Mouse (Mus musculus) adrenal gland (tissue): ENCODE results near the gene Sult2b1.

ENCODE experiments used
- intact Hi-C: fragments of 180-260 bp; cut with DNase I; formaldehyde crosslinking; loops from one replicate; pipeline ENCODE4 v1.15.1; 2025

Gene Sult2b1

GRCm38 (mm10) chr7:45730727-45731431, 53.6 kb downstream of the Sult2b1 start:
- intact Hi-C loops = no loop called here

- intact Hi-C loops = no loop called here
Observed at GRCm38 (mm10) chr7:45727625-45728024, 56.8 kb downstream of the Sult2b1 start.

GRCm38 (mm10) chr7:45726419-45726818, 58.0 kb downstream of the Sult2b1 start:
- intact Hi-C loops = no loop called here

DNA sequence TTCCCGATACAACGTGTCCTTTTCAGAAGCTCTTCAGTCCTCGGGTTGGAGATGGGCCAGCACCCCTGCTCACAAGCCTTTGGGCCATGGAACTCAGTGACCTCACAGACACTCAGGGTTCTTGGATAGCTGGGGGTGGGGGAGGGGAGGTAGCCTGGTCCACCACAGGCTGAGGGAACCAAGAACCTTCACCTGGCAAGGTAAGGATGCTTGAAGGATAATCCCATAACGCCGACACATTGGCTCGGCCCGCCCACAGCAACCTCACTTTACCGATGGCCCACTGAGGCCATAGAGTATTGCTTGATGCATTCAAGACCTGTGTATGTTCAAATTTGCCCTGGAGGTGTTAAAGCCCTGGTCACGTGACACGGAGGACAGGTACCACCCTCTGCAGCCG, 58.8 kb downstream of the Sult2b1 start, which contains the start of gene Spaca4:
Gene Spaca4, minus strand, starts transcription at position 101 of the 400 bp plus-strand sequence.
- intact Hi-C loops = no loop called here

DNA sequence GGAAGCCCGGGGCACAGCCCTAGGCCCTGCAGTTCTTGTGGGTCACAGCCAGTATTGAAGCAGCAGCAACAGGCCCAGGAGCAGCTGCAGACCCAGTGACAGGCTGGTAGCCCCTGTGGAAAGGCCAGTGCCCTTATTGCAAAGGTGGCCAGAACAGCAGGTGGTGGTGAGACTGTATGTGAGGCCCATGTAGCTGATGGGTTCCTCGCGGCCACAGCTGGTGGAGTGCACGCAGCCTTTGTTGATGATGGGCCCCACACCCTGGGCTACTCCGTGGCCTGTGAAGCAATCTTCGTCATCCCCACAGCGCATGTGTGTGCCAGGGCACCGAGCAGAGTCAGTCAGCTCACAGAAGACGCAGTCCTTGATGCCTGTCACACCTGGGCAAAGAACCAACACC, 59.3 kb downstream of the Sult2b1 start:
- intact Hi-C loops = no loop called here

DNA sequence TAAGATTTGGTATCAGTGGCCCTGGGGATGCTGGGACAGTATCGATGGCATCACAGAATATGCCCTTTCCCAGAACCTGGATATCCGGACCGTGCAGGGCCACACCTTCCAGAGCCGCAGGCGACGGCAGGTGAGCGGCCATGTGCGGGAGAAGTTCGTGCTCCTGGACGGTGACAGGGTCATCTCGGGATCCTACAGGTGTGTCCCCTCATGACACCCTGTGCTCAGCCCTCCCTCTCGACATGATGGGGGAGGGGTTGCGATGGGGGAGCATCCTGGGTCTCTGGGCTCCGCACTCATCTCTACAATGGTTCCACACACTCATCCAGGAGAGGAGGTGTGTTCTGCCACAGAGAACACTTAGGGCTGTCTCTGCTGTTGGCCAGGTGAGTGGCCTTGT, 60.7 kb downstream of the Sult2b1 start:
- intact Hi-C loops = no loop called here

DNA sequence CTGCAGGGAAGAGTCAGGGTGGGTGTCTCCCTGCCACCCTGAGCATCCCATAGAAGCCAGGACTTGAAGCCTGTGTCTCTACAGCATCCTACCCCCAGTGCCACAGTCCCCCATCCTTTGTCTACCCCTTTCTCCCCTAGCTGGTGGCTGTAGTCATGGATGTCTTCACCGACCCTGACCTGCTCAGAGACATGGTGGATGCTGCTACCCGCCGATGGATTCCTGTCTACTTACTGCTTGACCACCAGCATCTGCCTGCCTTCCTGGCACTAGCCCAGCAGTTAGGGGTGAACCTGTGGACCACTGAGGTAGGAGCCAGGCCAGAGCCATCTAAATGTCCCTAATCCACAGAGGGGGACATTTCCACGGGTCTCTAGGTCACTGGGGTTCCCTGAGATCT, 61.2 kb downstream of the Sult2b1 start:
- intact Hi-C loops = no loop called here

- intact Hi-C loops = no loop called here
Observed at GRCm38 (mm10) chr7:45722348-45722713, 62.1 kb downstream of the Sult2b1 start.

GRCm38 (mm10) chr7:45721642-45722347, 62.7 kb downstream of the Sult2b1 start:
- intact Hi-C loops = no loop called here

- intact Hi-C loops = no loop called here
Observed at GRCm38 (mm10) chr7:45721234-45721571, 63.3 kb downstream of the Sult2b1 start.

GRCm38 (mm10) chr7:45720413-45721233, 63.8 kb downstream of the Sult2b1 start, which contains the start of gene Fam83e:
Fam83e (plus strand) TSS chr7:45721212.
- intact Hi-C loops = no loop called here

GRCm38 (mm10) chr7:45719738-45720412, 64.6 kb downstream of the Sult2b1 start:
- intact Hi-C loops = no loop called here

DNA sequence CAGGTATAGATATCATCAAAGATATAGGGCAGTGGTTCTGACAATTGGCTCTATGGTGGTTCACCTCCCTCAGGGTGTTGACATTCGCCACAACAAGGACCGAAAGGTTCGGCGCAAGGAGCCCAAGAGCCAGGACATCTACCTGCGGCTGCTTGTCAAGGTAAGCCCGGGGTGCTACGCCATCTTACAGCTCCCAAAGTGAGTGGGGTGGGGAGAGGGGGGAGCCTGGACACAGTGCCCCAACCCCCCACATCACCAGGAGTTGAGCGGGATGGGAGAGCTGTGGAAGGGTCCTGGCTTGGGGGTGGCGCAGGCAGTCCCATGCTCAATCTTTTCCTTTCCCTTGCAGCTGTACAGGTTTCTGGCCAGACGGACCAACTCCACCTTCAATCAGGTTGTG, 65.3 kb downstream of the Sult2b1 start:
- intact Hi-C loops = no loop called here

- intact Hi-C loops = no loop called here
Observed at GRCm38 (mm10) chr7:45718331-45718730, 66.1 kb downstream of the Sult2b1 start.

- intact Hi-C loops = no loop called here
Observed at GRCm38 (mm10) chr7:45717918-45718297, 66.6 kb downstream of the Sult2b1 start, which contains the start of gene Sphk2. Sphk2 (minus strand) TSS chr7:45718002.

GRCm38 (mm10) chr7:45716952-45717917, 67.2 kb downstream of the Sult2b1 start:
- intact Hi-C loops = no loop called here

DNA sequence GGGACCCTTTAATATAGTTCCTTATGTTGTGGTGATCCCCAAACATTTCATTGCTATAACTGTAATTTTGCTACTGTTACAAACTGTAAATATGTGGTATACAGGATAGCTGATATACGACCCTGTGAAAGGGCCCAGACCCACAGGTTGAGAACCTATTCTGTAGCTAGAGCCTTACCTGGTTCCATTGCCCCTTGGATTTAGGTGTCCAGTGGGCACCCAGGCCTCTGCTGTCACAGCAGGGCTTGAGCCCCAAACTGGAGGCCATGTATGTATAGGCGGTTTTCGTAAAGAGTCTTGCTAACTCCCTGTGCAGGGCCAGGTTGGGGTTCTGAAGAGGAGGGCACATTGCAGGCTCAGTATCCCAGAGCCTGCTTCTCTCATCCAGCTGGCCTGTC, 68.0 kb downstream of the Sult2b1 start:
- intact Hi-C loops = no loop called here

DNA sequence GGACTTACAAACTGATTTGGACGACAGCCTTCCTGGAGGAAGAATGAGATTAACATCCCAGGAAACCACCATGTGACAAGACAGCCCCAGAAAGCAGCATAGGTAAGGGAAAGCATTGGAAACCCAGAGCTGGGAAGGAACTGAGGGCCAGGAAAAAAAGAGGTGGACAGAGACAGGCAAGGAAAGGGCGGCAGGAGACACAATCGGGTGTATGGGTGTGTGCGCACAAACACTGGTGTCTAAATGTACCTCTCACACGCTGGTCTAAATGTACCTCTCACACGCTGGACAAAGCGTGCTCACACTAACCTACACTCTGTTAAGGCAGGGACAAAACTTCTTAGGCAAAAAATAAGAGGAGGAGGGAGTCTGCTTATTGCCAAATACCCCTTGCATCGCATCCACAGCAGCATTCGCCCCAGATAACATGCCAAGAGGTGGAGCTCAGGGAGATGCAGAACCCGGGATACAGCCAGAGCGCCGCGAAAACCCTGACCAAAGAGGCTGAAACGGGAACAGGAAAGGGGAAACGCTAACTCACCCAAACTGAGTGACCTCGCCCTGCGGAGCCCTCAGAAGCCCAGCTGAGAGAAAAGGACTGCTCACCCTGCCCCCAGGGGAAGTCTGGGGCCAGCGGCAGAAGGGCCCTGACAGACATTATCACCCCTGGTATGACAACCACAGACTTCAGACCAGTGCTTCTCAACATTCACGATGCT, 68.6 kb downstream of the Sult2b1 start:
- intact Hi-C loops = no loop called here

GRCm38 (mm10) chr7:45715090-45715708, 69.3 kb downstream of the Sult2b1 start, which contains the start of gene Rpl18:
Rpl18 (plus strand) TSS chr7:45715457.
- intact Hi-C loops = no loop called here
